Mouse (Mus musculus): ENCODE data around the gene Hdac7. TPM values are rescaled to one million over a fixed set of nuclear protein-coding genes. Genes with fewer than 3 reads are reported as not detected.

Hdac7 gene
- polyA plus RNA-seq, 1 experiment from 2014 or later = 25.4 TPM

DNA sequence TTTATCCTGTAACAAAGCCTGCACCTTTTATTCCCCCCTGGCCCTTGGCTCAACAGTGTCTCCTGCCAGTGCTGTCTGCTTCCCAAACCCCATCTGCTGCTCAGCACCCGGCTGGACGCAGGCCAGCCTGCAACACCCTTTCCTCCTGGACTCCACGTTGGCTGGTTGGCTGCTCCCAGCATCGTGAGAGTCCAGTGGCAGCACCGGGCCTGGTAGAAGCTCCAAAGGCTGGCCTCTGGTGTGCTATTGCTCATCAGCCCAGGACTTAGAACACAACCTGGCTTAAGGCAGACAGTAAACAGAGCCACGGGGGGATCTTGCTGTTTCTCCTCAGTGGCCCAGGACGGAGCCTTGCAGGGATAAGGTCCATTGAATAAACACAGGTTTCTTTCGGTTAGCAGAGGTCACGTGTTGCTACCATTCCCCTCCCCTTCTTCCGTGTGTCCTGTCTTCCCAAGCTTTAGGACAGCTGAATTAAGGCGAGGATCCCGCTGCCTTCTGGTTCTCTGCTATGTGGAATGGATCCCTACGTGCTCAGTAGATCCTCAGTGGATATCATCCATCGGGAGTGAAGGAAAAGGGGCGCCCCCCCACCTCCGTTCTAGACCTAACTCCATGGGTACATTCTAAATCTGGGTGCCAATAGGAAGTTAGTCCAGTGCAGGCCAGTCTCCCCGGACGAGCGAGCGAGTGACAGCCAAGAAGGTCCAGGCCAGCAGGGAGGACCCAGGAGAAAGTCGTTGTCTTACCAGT lies 30.7 kb downstream of the Hdac7 start:
- Histone ChIP-seq H3K36me3 (ENCODE audit: control insufficient read depth, insufficient read depth, low read length) (peaks cover 7% of the 10 kb centered on the region), H3K4me1 (ENCODE audit: control insufficient read depth, insufficient read depth, low read length) (peaks cover 10% of the 10 kb centered on the region), H3K9me3 (ENCODE audit: control insufficient read depth, low read length) (no peaks in the 10 kb centered on the region), H3K27ac (replicated peaks; ENCODE audit: low read depth, low read length) (no peak overlapping the region), H3K4me2 (ENCODE audit: low read depth, severe bottlenecking) (no peak overlapping the region), H3K27me3 (ENCODE audit: control insufficient read depth, insufficient read depth, low read length) (no peaks in the 10 kb centered on the region), H3K9ac (ENCODE audit: low read length) (no peak overlapping the region), H3K4me3 (ENCODE audit: low read depth, low read length) (no peak overlapping the region)
- ATAC-seq (ENCODE audit: insufficient number of reproducible peaks, low FRiP score, low TSS enrichment, low read depth) (no peak), DNase-seq (ENCODE audit: low spot score) (no peak)
- WGBS = 66% methylated on average over 21 of the region's 21 CpGs

GRCm38 (mm10) chr15:97812875-97813274 lies 31.4 kb downstream of the Hdac7 start:
- 69% methylated on average over 7 of the region's 7 CpGs for WGBS
- ATAC-seq (ENCODE audit: insufficient number of reproducible peaks, low FRiP score, low TSS enrichment, low read depth) (no peak), DNase-seq (ENCODE audit: low spot score) (no peak)
- H3K4me2 ChIP-seq (ENCODE audit: low read depth, severe bottlenecking) = no peak overlapping the region
- no peaks in the 10 kb centered on the region for H3K9me3 ChIP-seq (ENCODE audit: control insufficient read depth, low read length)
- no peak overlapping the region for H3K27ac ChIP-seq (replicated peaks; ENCODE audit: low read depth, low read length)
- H3K9ac ChIP-seq (ENCODE audit: low read length) = no peak overlapping the region
- H3K4me3 ChIP-seq (ENCODE audit: low read depth, low read length) = no peak overlapping the region
- peaks cover 9% of the 10 kb centered on the region for H3K36me3 ChIP-seq (ENCODE audit: control insufficient read depth, insufficient read depth, low read length)
- no peaks in the 10 kb centered on the region for H3K27me3 ChIP-seq (ENCODE audit: control insufficient read depth, insufficient read depth, low read length)
- peaks cover 10% of the 10 kb centered on the region for H3K4me1 ChIP-seq (ENCODE audit: control insufficient read depth, insufficient read depth, low read length)

DNA sequence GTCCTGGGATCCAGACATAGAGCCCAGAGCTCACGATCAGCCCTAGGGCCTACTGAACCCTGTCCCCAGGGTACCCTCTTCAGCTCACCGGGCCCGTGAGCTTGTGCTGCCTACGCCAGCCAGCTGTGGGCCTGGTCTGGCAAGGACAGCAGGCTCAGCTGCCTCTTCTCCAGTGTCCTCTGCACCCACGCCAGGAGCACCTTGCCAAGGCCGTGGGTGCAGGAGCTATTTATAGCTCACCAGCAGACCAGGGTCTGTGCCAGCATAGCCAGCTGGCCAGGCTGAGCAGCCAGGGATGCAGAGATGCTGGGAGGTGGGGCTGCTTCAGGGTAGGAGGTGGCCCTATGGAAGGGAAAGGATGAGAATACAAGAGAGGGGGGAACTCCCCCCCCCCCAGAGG lies 32.2 kb downstream of the Hdac7 start:
- DNase-seq (ENCODE audit: low spot score) = no peak

DNA sequence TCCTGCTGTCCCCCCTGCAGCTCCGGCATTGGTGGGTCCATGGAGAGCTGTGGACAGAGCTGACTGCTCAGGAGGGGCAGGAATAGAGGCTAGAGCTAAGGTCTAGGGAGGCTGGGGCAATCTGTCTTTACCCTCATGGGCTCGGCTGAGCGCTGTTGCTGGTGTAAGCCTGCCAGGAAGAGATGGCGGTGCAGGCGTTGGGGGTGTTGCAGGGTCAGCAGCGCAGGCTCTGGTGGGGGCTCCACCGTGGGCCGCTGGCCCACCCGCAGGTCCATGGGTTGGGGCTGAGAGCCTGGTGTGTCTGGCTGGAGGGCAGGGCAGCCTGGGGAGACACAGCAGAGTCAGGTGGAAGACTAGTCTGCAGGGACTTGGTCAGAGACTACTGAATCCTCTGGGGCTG lies 33.0 kb downstream of the Hdac7 start:
- Histone ChIP-seq H3K27ac (replicated peaks; ENCODE audit: low read depth, low read length) (no peak overlapping the region), H3K9ac (ENCODE audit: low read length) (no peak overlapping the region), H3K4me3 (ENCODE audit: low read depth, low read length) (no peak overlapping the region), H3K36me3 (ENCODE audit: control insufficient read depth, insufficient read depth, low read length) (peaks cover 14% of the 10 kb centered on the region), H3K4me1 (ENCODE audit: control insufficient read depth, insufficient read depth, low read length) (peaks cover 10% of the 10 kb centered on the region), H3K27me3 (ENCODE audit: control insufficient read depth, insufficient read depth, low read length) (no peaks in the 10 kb centered on the region), H3K4me2 (ENCODE audit: low read depth, severe bottlenecking) (no peak overlapping the region), H3K9me3 (ENCODE audit: control insufficient read depth, low read length) (no peaks in the 10 kb centered on the region)
- DNase-seq (ENCODE audit: low spot score) (no peak), ATAC-seq (ENCODE audit: insufficient number of reproducible peaks, low FRiP score, low TSS enrichment, low read depth) (no peak)
- 92% methylated on average over 9 of the region's 9 CpGs for WGBS

More for the DNA sequence above, 32.2 kb downstream of the Hdac7 start:
- Histone ChIP-seq H3K27me3 (ENCODE audit: control insufficient read depth, insufficient read depth, low read length) (no peaks in the 10 kb centered on the region), H3K36me3 (ENCODE audit: control insufficient read depth, insufficient read depth, low read length) (peaks cover 13% of the 10 kb centered on the region), H3K4me2 (ENCODE audit: low read depth, severe bottlenecking) (no peak overlapping the region), H3K9me3 (ENCODE audit: control insufficient read depth, low read length) (no peaks in the 10 kb centered on the region), H3K27ac (replicated peaks; ENCODE audit: low read depth, low read length) (no peak overlapping the region), H3K4me3 (ENCODE audit: low read depth, low read length) (no peak overlapping the region), H3K4me1 (ENCODE audit: control insufficient read depth, insufficient read depth, low read length) (peaks cover 10% of the 10 kb centered on the region), H3K9ac (ENCODE audit: low read length) (no peak overlapping the region)
- ATAC-seq (ENCODE audit: insufficient number of reproducible peaks, low FRiP score, low TSS enrichment, low read depth) = no peak
- 81% methylated on average over 6 of the region's 6 CpGs for WGBS

DNA sequence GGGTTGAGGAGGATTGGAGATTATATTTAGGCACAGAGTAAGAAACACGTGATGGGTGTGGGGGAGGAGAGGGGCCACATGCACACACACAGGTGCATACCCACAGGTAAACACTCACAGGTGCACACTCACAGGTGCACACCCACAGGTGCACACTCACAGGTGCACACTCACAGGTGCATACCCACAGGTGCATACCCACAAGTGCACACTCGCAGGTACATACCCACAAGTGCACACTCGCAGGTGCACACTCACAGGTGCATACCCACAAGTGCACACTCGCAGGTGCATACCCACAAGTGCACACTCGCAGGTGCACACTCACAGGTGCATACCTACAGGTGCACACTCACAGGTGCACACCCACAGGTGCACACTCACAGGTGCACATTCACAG lies 33.9 kb downstream of the Hdac7 start:
- no peak overlapping the region for H3K9ac ChIP-seq (ENCODE audit: low read length)
- H3K36me3 ChIP-seq (ENCODE audit: control insufficient read depth, insufficient read depth, low read length) = peaks cover 14% of the 10 kb centered on the region
- DNase-seq (ENCODE audit: low spot score) (no peak), ATAC-seq (ENCODE audit: insufficient number of reproducible peaks, low FRiP score, low TSS enrichment, low read depth) (no peak)
- H3K27me3 ChIP-seq (ENCODE audit: control insufficient read depth, insufficient read depth, low read length) = no peaks in the 10 kb centered on the region
- no peak overlapping the region for H3K4me2 ChIP-seq (ENCODE audit: low read depth, severe bottlenecking)
- WGBS = 90% methylated on average over 5 of the region's 5 CpGs
- H3K4me3 ChIP-seq (ENCODE audit: low read depth, low read length) = no peak overlapping the region
- peaks cover 10% of the 10 kb centered on the region for H3K4me1 ChIP-seq (ENCODE audit: control insufficient read depth, insufficient read depth, low read length)
- H3K27ac ChIP-seq (replicated peaks; ENCODE audit: low read depth, low read length) = no peak overlapping the region
- H3K9me3 ChIP-seq (ENCODE audit: control insufficient read depth, low read length) = no peaks in the 10 kb centered on the region

GRCm38 (mm10) chr15:97809942-97810341 lies 34.4 kb downstream of the Hdac7 start:
- no peaks in the 10 kb centered on the region for H3K27me3 ChIP-seq (ENCODE audit: control insufficient read depth, insufficient read depth, low read length)
- 89% methylated on average over 5 of the region's 5 CpGs for WGBS
- H3K9ac ChIP-seq (ENCODE audit: low read length) = no peak overlapping the region
- peaks cover 14% of the 10 kb centered on the region for H3K36me3 ChIP-seq (ENCODE audit: control insufficient read depth, insufficient read depth, low read length)
- DNase-seq (ENCODE audit: low spot score) (no peak), ATAC-seq (ENCODE audit: insufficient number of reproducible peaks, low FRiP score, low TSS enrichment, low read depth) (no peak)
- H3K27ac ChIP-seq (replicated peaks; ENCODE audit: low read depth, low read length) = no peak overlapping the region
- H3K9me3 ChIP-seq (ENCODE audit: control insufficient read depth, low read length) = no peaks in the 10 kb centered on the region
- H3K4me3 ChIP-seq (ENCODE audit: low read depth, low read length) = no peak overlapping the region
- H3K4me1 ChIP-seq (ENCODE audit: control insufficient read depth, insufficient read depth, low read length) = peaks cover 8% of the 10 kb centered on the region
- H3K4me2 ChIP-seq (ENCODE audit: low read depth, severe bottlenecking) = no peak overlapping the region

DNA sequence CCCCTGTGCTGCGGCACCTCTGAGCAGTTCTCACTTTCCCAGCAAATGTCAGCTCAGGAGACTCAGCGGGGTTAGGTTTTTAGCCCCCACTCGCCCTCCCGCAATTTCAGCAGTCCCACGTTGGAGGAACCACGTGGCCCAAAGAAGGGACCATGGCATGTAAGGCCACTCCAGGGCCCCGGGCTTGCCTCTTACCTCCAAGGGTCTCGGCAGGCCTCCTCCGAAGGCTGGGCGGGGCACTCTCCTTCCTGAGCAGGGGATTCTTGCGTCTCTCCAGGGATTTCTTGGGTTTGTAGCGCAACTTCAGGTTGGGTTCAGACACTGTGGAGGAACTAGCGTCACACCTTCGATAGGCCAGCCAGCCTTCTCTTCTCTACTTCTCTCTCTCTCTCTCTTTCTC lies 35.1 kb downstream of the Hdac7 start:
- DNase-seq (ENCODE audit: low spot score) (no peak), ATAC-seq (ENCODE audit: insufficient number of reproducible peaks, low FRiP score, low TSS enrichment, low read depth) (no peak)
- Histone ChIP-seq H3K9me3 (ENCODE audit: control insufficient read depth, low read length) (no peaks in the 10 kb centered on the region), H3K4me1 (ENCODE audit: control insufficient read depth, insufficient read depth, low read length) (peaks cover 5% of the 10 kb centered on the region), H3K4me3 (ENCODE audit: low read depth, low read length) (no peak overlapping the region), H3K9ac (ENCODE audit: low read length) (no peak overlapping the region), H3K27me3 (ENCODE audit: control insufficient read depth, insufficient read depth, low read length) (no peaks in the 10 kb centered on the region), H3K36me3 (ENCODE audit: control insufficient read depth, insufficient read depth, low read length) (peaks cover 14% of the 10 kb centered on the region), H3K4me2 (ENCODE audit: low read depth, severe bottlenecking) (no peak overlapping the region), H3K27ac (replicated peaks; ENCODE audit: low read depth, low read length) (no peak overlapping the region)
- 81% methylated on average over 14 of the region's 14 CpGs for WGBS

- Histone ChIP-seq H3K4me2 (ENCODE audit: low read depth, severe bottlenecking) (no peak overlapping the region), H3K36me3 (ENCODE audit: control insufficient read depth, insufficient read depth, low read length) (peaks cover 14% of the 10 kb centered on the region), H3K9ac (ENCODE audit: low read length) (no peak overlapping the region), H3K27ac (replicated peaks; ENCODE audit: low read depth, low read length) (no peak overlapping the region), H3K4me3 (ENCODE audit: low read depth, low read length) (no peak overlapping the region), H3K4me1 (ENCODE audit: control insufficient read depth, insufficient read depth, low read length) (peaks cover 5% of the 10 kb centered on the region), H3K9me3 (ENCODE audit: control insufficient read depth, low read length) (no peaks in the 10 kb centered on the region), H3K27me3 (ENCODE audit: control insufficient read depth, insufficient read depth, low read length) (no peaks in the 10 kb centered on the region)
- DNase-seq (ENCODE audit: low spot score) = no peak
- 81% methylated on average over 14 of the region's 14 CpGs for WGBS
- ATAC-seq (ENCODE audit: insufficient number of reproducible peaks, low FRiP score, low TSS enrichment, low read depth) = no peak
Observed at GRCm38 (mm10) chr15:97808532-97808931, 35.8 kb downstream of the Hdac7 start.

- Histone ChIP-seq H3K9me3 (ENCODE audit: control insufficient read depth, low read length) (no peaks in the 10 kb centered on the region), H3K27me3 (ENCODE audit: control insufficient read depth, insufficient read depth, low read length) (no peaks in the 10 kb centered on the region), H3K27ac (replicated peaks; ENCODE audit: low read depth, low read length) (no peak overlapping the region), H3K4me3 (ENCODE audit: low read depth, low read length) (no peak overlapping the region), H3K9ac (ENCODE audit: low read length) (no peak overlapping the region), H3K4me1 (ENCODE audit: control insufficient read depth, insufficient read depth, low read length) (no peaks in the 10 kb centered on the region), H3K4me2 (ENCODE audit: low read depth, severe bottlenecking) (no peak overlapping the region), H3K36me3 (ENCODE audit: control insufficient read depth, insufficient read depth, low read length) (peaks cover 14% of the 10 kb centered on the region)
- 78% methylated on average over 12 of the region's 12 CpGs for WGBS
- ATAC-seq (ENCODE audit: insufficient number of reproducible peaks, low FRiP score, low TSS enrichment, low read depth) (no peak), DNase-seq (ENCODE audit: low spot score) (no peak)
Observed at GRCm38 (mm10) chr15:97807867-97808266, 36.4 kb downstream of the Hdac7 start.

Measured in limb, embryonic 11.5 days (tissue).